Mouse (Mus musculus): ENCODE measurements around the gene Epb41l4b.

- TF ChIP-seq EP300 (optimal IDR thresholded peaks at IDR 0.05): no peak
- no peak for TF ChIP-seq CTCF (IDR thresholded peaks at IDR 0.05; ENCODE audit: low read depth)
These were observed 132.3 kb downstream of the Epb41l4b start for GRCm38 (mm10) chr4:57010919-57011318.
